Mouse (Mus musculus): ENCODE data around the gene Rbfox2. TPM values are rescaled to one million over a fixed set of nuclear protein-coding genes. Genes with fewer than 3 reads are reported as not detected.
A peak's percentile ranks its signal among the peaks of the same experiment; 100 is the strongest.

Gene Rbfox2
- total RNA-seq, 2 experiments from 2014 or later, result 0.32 to 0.87 TPM

GRCm38 (mm10) chr15:77151178-77151577 is 155.6 kb downstream of the Rbfox2 start:
- ATAC-seq (replicated peaks; ENCODE audit: poor library complexity), result no peak

DNA sequence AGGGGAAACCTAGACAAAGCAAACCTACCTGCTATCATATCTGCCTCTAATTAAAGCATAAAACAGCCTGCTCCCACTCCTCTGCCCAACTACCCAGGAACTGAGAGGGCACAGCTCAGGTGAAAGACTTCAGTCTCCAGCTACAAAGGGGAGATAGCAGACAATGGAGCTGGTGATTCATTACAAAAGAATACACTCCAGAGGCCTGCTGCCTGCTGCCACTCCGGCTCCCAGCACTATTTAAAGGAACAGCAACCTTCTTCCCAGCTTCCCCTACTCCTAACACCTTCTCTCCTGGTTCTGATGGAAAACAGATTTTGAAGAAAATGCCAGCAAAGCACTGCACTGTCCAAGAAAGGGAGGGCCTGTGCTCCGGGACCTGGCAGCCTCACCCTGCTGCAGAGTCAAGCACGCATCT is 156.4 kb downstream of the Rbfox2 start:
- ATAC-seq (replicated peaks; ENCODE audit: poor library complexity), result no peak

DNA sequence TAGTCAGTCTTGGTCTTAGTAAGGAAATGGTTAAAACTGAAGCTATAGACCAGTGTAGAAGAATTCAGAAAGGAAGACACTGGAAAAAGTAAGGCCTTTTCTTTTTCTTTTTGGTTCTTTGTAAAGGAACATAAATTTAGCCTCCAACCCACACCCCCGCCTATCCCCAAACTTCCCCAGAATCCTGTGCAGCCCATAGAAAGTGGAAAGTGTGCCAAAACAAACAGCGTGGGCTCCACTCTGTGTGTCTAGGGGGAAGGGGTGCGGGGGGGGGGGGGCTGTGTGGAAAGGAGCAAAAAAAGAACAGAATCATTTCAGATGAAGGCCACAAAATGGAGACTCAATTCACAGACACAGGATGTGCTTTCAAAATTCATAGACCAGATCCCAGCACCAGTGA is 156.8 kb downstream of the Rbfox2 start:
- no peak for ATAC-seq (replicated peaks; ENCODE audit: poor library complexity)

DNA sequence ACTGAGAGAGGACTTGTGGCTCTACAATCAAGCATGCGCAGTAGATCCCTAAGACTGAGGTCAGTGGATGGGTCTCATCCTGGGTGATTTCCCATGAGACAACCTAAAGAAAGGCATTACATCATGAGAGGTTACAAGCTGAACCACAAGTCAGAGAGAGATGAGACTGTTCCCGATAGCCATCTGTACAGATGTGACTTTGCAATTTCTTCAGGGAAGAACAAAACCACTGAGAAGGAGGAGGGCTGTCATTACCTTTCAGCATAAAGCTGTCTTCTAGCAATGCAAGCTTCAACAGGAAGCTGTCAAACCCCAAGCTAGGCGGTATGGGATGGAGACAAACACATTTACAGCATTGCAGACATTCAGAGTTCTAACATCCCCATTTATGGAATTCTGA is 157.3 kb downstream of the Rbfox2 start:
- peak; percentile 60 for ATAC-seq (replicated peaks; ENCODE audit: poor library complexity)

DNA sequence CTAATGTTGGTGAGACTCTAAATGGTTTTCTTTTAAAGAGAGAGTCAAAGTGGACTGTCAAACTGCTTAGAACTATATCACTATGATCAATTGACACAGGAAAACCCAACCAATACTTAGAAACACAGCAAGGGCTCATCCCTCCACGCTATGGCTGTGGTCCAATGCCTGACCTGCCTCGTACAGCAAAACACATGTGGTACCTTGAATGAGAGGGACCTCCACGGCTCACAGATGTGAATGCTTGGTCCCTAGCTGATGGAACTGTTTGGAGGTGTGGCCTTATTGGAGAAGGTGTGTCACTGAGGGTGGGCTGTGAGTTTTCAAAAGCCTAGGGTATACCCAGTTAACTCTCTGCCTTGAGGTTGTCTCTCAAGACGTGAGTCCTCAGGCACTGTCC is 159.9 kb downstream of the Rbfox2 start:
- no peak for ATAC-seq (replicated peaks; ENCODE audit: poor library complexity)

DNA sequence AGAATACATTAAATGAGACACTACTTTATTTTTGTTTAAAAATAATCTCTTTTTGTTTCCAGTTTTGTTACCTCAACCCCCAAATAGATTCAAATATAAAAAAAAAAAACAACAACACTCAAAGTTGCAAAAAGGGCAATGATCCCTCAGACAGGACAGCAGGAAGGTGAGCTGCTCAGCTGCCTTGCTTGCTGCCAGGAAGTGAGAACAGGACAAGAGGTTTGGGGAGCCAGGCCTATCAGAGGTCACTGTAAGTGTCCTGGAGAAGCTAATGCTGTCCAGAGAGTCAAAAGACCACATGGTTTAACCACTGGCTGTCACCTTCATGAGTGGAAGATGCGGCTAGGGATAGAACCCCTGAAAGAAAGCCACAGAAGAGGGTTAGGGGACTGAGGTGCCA is 161.8 kb downstream of the Rbfox2 start:
- no peak for ATAC-seq (replicated peaks; ENCODE audit: poor library complexity)

DNA sequence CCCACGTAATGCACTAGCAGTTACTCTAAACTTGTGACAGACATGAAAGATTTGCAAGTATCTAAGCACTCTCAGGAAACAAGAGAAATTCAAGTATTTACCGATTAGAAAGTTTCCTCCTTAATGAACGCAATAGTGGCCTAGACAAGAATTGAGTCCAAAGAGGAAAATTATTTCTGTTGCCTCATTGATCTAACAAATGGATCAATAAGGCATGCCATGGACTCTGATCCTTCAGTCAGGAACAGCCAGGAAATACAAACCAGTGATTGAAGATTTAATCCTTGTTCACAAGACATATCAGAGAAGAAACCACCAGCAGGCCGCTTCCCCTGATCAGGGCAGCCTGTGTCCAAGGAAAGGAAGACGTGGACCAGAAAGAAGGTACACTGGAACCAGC is 164.0 kb downstream of the Rbfox2 start:
- no peak for ATAC-seq (replicated peaks; ENCODE audit: poor library complexity)

GRCm38 (mm10) chr15:77142352-77142751 is 164.5 kb downstream of the Rbfox2 start:
- ATAC-seq (replicated peaks; ENCODE audit: poor library complexity), result no peak

DNA sequence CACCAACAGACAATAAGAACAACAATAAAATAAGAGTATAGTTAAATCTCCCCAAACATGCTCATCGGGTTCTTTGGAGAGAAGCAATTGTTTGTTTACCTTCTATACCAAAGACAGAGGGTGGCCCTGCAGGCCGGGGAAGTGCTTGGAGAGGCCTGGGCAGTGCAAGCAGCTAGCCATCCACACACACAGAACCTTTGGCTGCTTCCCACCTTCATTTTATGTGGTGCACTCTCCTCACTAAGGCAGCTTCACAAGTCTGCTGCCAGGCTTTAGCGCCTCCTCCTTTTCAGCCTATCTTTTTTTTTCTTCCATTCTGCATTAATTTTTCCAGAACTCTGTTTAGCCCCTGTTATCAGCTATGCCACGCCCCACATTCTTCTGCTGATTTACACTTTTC is 165.1 kb downstream of the Rbfox2 start:
- no peak for ATAC-seq (replicated peaks; ENCODE audit: poor library complexity)

GRCm38 (mm10) chr15:77138282-77138681 is 168.5 kb downstream of the Rbfox2 start:
- ATAC-seq (replicated peaks; ENCODE audit: poor library complexity), result no peak

DNA sequence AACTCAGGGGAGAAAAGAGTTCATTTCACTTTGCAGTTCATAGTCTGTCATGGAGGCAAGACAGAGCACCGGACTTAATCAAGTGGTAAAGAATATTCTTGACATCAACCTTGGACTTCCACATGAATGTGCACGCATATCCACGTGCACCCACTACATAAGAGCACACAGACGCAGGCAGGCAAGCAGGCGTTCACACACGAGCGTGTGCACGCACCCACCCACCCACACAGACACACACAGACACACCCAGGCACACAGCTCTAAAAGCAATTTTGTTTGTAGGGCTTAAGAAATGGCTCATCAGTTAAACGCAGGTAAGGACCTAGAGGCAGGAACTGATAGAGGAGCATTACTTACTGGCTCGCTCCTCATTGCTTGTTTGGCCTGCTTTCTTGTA is 172.3 kb downstream of the Rbfox2 start:
- ATAC-seq (replicated peaks; ENCODE audit: poor library complexity), result no peak

GRCm38 (mm10) chr15:77129154-77129553 is 177.7 kb downstream of the Rbfox2 start:
- no peak for ATAC-seq (replicated peaks; ENCODE audit: poor library complexity)

- no peak for ATAC-seq (replicated peaks; ENCODE audit: poor library complexity)
Observed at GRCm38 (mm10) chr15:77127737-77128136, 179.1 kb downstream of the Rbfox2 start.

GRCm38 (mm10) chr15:77126674-77127073 is 180.1 kb downstream of the Rbfox2 start:
- no peak for ATAC-seq (replicated peaks; ENCODE audit: poor library complexity)

DNA sequence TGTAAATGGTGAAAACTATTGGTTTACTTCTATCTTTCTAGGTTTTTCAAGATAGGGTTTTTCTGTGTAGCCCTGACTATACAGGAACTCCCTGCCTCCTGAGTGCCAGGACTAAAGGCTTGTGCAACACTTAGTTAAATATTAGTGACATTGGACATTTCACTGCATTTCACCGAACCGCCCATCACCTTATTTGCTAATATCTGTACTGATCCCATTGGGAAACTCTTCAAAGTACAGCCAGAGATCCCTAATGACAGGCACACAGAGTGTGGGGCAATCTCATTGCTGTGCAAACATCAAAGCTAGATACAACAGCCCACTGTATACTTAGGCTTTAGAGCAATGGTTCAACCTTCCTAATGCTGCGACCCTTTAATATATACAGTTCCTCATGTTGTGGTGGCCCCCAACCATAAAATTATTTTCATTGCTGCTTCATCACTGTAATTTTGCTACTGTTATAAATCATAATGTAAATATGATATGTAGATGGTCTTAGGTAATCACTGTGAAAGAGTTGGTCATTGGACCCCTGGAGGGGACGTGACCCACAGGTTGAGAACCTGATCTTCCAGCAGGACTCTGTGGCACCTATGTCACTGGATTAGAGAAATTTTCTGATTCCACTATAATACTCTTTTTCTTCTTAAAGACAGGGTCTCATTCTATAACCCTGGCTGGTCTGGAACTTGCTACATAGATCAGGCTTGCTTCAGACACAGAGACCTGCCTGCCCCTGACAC is 182.3 kb downstream of the Rbfox2 start:
- ATAC-seq (replicated peaks; ENCODE audit: poor library complexity), result no peak

DNA sequence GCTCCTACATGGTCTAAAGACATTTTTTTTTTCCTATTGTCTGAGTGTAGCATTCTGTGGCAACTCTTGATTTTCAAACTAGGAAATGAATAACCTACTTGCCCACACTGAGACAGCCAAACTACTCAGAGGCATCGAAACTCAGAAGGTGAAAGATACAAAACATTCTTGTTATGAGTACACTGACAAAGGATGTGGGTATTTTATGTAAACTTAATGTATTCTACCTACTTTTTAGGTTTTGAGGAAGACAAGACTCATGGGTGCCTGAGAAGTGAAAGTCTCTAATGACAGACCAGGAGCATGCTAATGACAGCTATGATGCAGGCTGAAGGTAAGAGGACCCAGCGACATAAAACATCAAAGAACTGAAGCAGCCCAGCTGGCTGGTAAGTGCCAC is 184.0 kb downstream of the Rbfox2 start:
- ATAC-seq (replicated peaks; ENCODE audit: poor library complexity), result no peak

GRCm38 (mm10) chr15:77122208-77122607 is 184.6 kb downstream of the Rbfox2 start:
- ATAC-seq (replicated peaks; ENCODE audit: poor library complexity), result no peak

GRCm38 (mm10) chr15:77119666-77120065 is 187.1 kb downstream of the Rbfox2 start:
- no peak for ATAC-seq (replicated peaks; ENCODE audit: poor library complexity)

DNA sequence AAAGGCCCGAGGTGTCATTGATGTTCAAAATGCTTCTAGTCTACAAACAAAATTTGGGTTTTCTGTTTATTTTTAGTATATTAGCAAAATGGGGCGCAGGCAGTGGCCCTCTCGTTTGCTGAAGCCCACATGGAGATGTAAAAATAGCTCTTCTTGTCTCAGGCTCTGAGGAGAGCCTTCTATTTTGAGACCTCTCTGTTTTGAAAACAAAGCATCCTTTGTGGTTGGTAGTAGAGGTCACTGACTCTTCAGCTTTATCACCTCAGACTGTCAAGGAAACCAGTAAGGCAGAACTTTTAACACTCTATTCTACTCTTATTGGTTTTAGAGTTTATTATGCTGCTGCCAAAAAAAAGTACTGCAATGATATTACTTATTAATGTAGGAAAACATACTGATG is 189.6 kb downstream of the Rbfox2 start:
- no peak for ATAC-seq (replicated peaks; ENCODE audit: poor library complexity)

GRCm38 (mm10) chr15:77116139-77116722 is 190.6 kb downstream of the Rbfox2 start:
- ATAC-seq (replicated peaks; ENCODE audit: poor library complexity), result no peak

DNA sequence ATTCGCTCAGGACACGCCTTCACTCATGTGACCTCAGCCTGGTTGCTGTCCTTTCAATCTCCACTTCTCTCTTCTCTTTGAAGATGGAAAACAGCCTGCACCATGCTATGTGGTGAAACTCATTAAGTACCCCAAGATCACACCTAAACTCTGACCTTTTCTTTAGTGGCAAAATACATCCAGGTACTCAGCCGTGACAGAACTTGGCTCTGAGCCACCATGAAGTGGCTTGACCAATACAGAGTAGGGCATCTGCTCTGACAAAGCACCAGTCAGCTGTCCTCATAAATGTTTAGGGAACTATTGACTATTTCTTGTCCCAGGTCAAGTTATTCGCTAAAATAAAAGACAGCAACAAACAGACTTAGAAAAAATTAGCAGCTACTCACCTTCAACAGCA is 191.3 kb downstream of the Rbfox2 start:
- no peak for ATAC-seq (replicated peaks; ENCODE audit: poor library complexity)

- ATAC-seq (replicated peaks; ENCODE audit: poor library complexity), result no peak
Observed at GRCm38 (mm10) chr15:77113591-77113990, 193.2 kb downstream of the Rbfox2 start.

DNA sequence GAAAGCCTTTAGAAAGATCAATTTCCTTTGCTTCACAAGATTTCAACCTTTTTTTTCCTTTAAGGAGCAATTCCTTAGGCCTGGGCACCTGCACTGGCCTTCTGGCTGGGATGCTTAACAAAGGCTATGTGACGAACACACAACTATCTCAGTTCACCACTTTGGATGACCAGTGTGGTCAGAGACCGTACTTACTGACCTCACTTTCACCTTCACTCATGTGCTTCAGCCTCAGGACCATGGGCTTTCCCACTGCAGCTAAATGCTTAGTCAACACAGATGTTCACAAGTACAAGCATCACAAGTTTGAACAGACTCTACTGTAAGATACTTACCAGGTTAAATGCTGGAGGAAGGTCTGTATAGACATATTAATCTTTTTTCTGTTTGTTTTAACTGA is 194.4 kb downstream of the Rbfox2 start:
- ATAC-seq (replicated peaks; ENCODE audit: poor library complexity), result no peak

Data from megakaryocyte progenitor cell, adult 5-6 weeks (primary cell).